ENCODE assay signal across 12 mouse cellular contexts in genomic region chr9:117859580-117860045, GRCm38 (mm10).
DNase-seq lines count a peak whose midpoint lies in the region; ATAC-seq and TF ChIP-seq lines count a peak whose summit lies in the region.
"Had no signal": no experiment of that assay in that cellular context is flagged by ENCODE, and none has a peak within 500 bp of the region (broad histone marks: within the 10 kb centered on the region; RNA-seq: fewer than 3 reads in every experiment).

No protein-coding gene starts in this region.

- TF ChIP-seq POLR2A in kidney, adult 2 months (IDR thresholded peaks at IDR 0.05; ENCODE audit: low read depth, low read length): no peak

- no peak overlapping the region for H3K27ac ChIP-seq in kidney, adult 2 months (ENCODE audit: insufficient read depth, low read depth, low read length)
- H3K27ac ChIP-seq in liver, embryonic 13.5 days: no peak overlapping the region
- H3K27ac ChIP-seq in limb, embryonic 10.5 days: no peak overlapping the region
- H3K27ac ChIP-seq: forebrain, embryonic 13.5 days had no signal

- 45% methylated on average over 16 of the region's 16 CpGs for WGBS in kidney, adult 2 months
- WGBS in liver, embryonic 13.5 days (ENCODE audit: insufficient replicate concordance): 20% methylated on average over 16 of the region's 16 CpGs
- WGBS in limb, embryonic 10.5 days: 78% methylated on average over 16 of the region's 16 CpGs

- peak; percentile 72 for DNase-seq in heart, adult 11 months
- no peak for DNase-seq in heart, postnatal 14 days
- peak; percentile 41 for DNase-seq in kidney, adult 2 months
- no peak for DNase-seq in liver, embryonic 13.5 days
- DNase-seq in lung, postnatal 4 days: peak; percentile 71 to 87
- DNase-seq in right cerebral cortex, postnatal 4 days: no peak
- no peak for DNase-seq in layer of hippocampus, adult 9-11 months
- no peak for DNase-seq in limb, embryonic 10.5 days (ENCODE audit: low spot score)
- DNase-seq: B cell, adult 2 months; cerebellum, postnatal 36 days had no signal

- no peak for TF ChIP-seq CTCF in kidney, adult 2 months (conservative IDR thresholded peaks at IDR 0.05; ENCODE audit: insufficient read depth, insufficient read length, low read depth, low read length)

- peak; percentile 39; the same call in 1 of the 2 replicates for ATAC-seq in liver, embryonic 13.5 days (ENCODE audit: low read depth)
- ATAC-seq: forebrain, embryonic 13.5 days had no signal

- H3K4me1 ChIP-seq in kidney, adult 2 months (ENCODE audit: control insufficient read depth, insufficient read depth, low read length): no peaks in the 10 kb centered on the region
- H3K4me1 ChIP-seq in liver, embryonic 13.5 days (replicated peaks): no peaks in the 10 kb centered on the region
- H3K4me1 ChIP-seq in limb, embryonic 10.5 days: no peaks in the 10 kb centered on the region

- H3K36me3 ChIP-seq in kidney, adult 2 months (ENCODE audit: control insufficient read depth, insufficient read depth, low read length): no peaks in the 10 kb centered on the region
- H3K36me3 ChIP-seq in liver, embryonic 13.5 days: no peaks in the 10 kb centered on the region
- H3K36me3 ChIP-seq in limb, embryonic 10.5 days: no peaks in the 10 kb centered on the region

- H3K4me3 ChIP-seq in kidney, adult 2 months (ENCODE audit: insufficient read depth, low read depth, low read length): no peak overlapping the region
- H3K4me3 ChIP-seq in liver, embryonic 13.5 days (replicated peaks): no peak overlapping the region
- H3K4me3 ChIP-seq in limb, embryonic 10.5 days: no peak overlapping the region
- H3K4me3 ChIP-seq: forebrain, embryonic 13.5 days had no signal

- no peaks in the 10 kb centered on the region for H3K27me3 ChIP-seq in kidney, adult 2 months (replicated peaks; ENCODE audit: control insufficient read depth, insufficient read depth, low read length)
- H3K27me3 ChIP-seq in liver, embryonic 13.5 days: no peaks in the 10 kb centered on the region
- no peaks in the 10 kb centered on the region for H3K27me3 ChIP-seq in limb, embryonic 10.5 days (ENCODE audit: low read depth, poor library complexity, severe bottlenecking)
- H3K27me3 ChIP-seq: forebrain, embryonic 13.5 days had no signal

- H3K9ac ChIP-seq in liver, embryonic 13.5 days: no peak overlapping the region
- H3K9ac ChIP-seq: forebrain, embryonic 13.5 days had no signal

- H3K4me2 ChIP-seq in liver, embryonic 13.5 days: no peak overlapping the region
- H3K4me2 ChIP-seq: forebrain, embryonic 13.5 days; heart, embryonic 11.5 days had no signal

- 0 out of 2 replicates have a peak, but pooled peaks cover 2% of the 10 kb centered on the region for H3K9me3 ChIP-seq in liver, embryonic 13.5 days (replicated peaks)
- H3K9me3 ChIP-seq in limb, embryonic 10.5 days (replicated peaks): no peaks in the 10 kb centered on the region
- H3K9me3 ChIP-seq: forebrain, embryonic 13.5 days had no signal

- intact Hi-C loops in heart, postnatal 14 days (cut with DNase I): no loop called here

Comparison
In these comparisons a context has a peak if more than half of its experiments do, and no peak if none do; other contexts are left out.
1. DNase-seq: peak in heart, adult 11 months (single experiment), kidney, adult 2 months (single experiment) and lung, postnatal 4 days (2 of 2); none in heart, postnatal 14 days (0 of 2), liver, embryonic 13.5 days (single experiment), right cerebral cortex, postnatal 4 days (single experiment), layer of hippocampus, adult 9-11 months (single experiment) and limb, embryonic 10.5 days (single experiment).